Mouse (Mus musculus): ENCODE results near the gene Ndufc2. TPM values are rescaled to one million over a fixed set of nuclear protein-coding genes. Genes with fewer than 3 reads are reported as not detected.

The Ndufc2 gene
- polyA plus RNA-seq, 1 experiment = 209 TPM

DNA sequence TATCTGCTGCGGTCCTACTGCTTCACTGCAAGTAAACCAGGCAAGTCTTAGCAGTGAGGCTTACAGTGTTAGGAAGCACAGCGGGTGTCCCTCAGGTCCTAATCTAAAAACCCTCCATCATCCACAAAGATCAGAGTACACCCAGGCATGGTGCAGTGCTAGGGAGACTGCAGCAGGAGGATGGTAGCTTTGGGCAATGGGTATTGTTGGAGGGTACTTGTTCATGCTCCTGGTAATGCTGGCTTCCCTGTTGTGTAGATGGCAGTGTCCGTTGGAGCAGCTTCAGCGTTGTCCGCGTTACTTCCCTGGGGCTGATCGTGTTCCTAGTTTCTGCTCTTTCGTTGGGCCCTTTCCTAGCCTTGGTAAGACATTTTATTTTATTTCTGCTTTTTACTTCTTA lies 17.1 kb upstream of the Ndufc2 start:
- H3K79me3 ChIP-seq (ENCODE audit: low read depth) = no peaks in the 10 kb centered on the region

DNA sequence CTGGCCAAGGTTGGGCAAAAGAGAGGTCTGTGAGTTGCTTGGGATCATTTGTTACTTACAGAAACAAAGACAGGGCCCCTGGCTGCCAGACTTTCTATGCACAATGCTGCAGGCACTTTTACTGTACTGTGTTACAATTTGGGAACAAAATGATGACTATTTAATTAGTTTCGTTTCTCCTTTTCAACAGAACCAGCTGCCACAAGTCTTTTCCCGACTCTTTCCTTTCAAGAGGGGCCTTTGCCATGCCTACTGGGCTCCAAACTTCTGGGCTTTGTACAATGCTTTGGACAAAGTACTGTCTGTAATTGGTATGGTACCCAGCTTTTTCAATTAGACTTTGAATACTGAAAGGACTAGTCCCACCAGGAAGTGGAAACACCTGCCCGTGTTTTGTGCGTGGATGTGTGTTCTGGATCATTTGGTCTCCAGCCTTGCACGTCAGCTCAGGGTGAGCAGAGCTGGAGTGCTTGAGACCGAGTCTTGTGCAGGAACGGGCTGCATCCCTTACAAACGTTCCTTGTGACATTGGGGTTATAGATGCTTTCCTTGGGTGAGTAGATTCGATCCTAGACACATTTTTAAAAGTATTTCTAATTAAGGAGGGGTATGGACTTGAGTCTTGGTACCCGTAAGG lies 16.2 kb upstream of the Ndufc2 start:
- no peaks in the 10 kb centered on the region for H3K79me2 ChIP-seq (ENCODE audit: control insufficient read depth, insufficient read depth)
- H3K79me3 ChIP-seq (ENCODE audit: low read depth) = no peaks in the 10 kb centered on the region
- no peak overlapping the region for H3ac ChIP-seq (ENCODE audit: control insufficient read depth, insufficient read length, low read depth)
- TF ChIP-seq CTCF (IDR thresholded peaks at IDR 0.05; ENCODE audit: control insufficient read depth, insufficient read depth, insufficient read length) = no peak
- no peak for TF ChIP-seq CEBPB (IDR thresholded peaks at IDR 0.05; ENCODE audit: low read depth)
- no peak for TF ChIP-seq MYOG (IDR thresholded peaks at IDR 0.05; ENCODE audit: control insufficient read depth, extremely low read depth, insufficient read length)
- TF ChIP-seq MAX (IDR thresholded peaks at IDR 0.05) = no peak
- no peak for TF ChIP-seq MYOD1 (IDR thresholded peaks at IDR 0.05; ENCODE audit: control insufficient read depth, insufficient read length, low read depth)
- TF ChIP-seq USF1 (IDR thresholded peaks at IDR 0.05; ENCODE audit: low read depth) = no peak
- no peak for TF ChIP-seq FOSL1 (IDR thresholded peaks at IDR 0.05; ENCODE audit: insufficient read depth, low read length, poor library complexity, severe bottlenecking)
- H3K4me3 ChIP-seq (ENCODE audit: insufficient read depth, poor library complexity, severe bottlenecking) = no peak overlapping the region
- H3K36me3 ChIP-seq (ENCODE audit: control insufficient read depth, insufficient read depth) = peaks cover 67% of the 10 kb centered on the region
- H3K27me3 ChIP-seq (ENCODE audit: control insufficient read depth, insufficient read depth, insufficient read length) = no peaks in the 10 kb centered on the region

More for the DNA sequence above, 17.1 kb upstream of the Ndufc2 start:
- Histone ChIP-seq H3K36me3 (ENCODE audit: control insufficient read depth, insufficient read depth) (peaks cover 63% of the 10 kb centered on the region), H3ac (ENCODE audit: control insufficient read depth, insufficient read length, low read depth) (no peak overlapping the region), H3K27me3 (ENCODE audit: control insufficient read depth, insufficient read depth, insufficient read length) (no peaks in the 10 kb centered on the region), H3K4me3 (ENCODE audit: insufficient read depth, poor library complexity, severe bottlenecking) (no peak overlapping the region), H3K79me2 (ENCODE audit: control insufficient read depth, insufficient read depth) (no peaks in the 10 kb centered on the region)
- TF ChIP-seq USF1 (IDR thresholded peaks at IDR 0.05; ENCODE audit: low read depth) (no peak), MAX (IDR thresholded peaks at IDR 0.05) (no peak), CTCF (IDR thresholded peaks at IDR 0.05; ENCODE audit: control insufficient read depth, insufficient read depth, insufficient read length) (no peak), MYOG (IDR thresholded peaks at IDR 0.05; ENCODE audit: control insufficient read depth, extremely low read depth, insufficient read length) (no peak), CEBPB (IDR thresholded peaks at IDR 0.05; ENCODE audit: low read depth) (no peak), MYOD1 (IDR thresholded peaks at IDR 0.05; ENCODE audit: control insufficient read depth, insufficient read length, low read depth) (no peak)

DNA sequence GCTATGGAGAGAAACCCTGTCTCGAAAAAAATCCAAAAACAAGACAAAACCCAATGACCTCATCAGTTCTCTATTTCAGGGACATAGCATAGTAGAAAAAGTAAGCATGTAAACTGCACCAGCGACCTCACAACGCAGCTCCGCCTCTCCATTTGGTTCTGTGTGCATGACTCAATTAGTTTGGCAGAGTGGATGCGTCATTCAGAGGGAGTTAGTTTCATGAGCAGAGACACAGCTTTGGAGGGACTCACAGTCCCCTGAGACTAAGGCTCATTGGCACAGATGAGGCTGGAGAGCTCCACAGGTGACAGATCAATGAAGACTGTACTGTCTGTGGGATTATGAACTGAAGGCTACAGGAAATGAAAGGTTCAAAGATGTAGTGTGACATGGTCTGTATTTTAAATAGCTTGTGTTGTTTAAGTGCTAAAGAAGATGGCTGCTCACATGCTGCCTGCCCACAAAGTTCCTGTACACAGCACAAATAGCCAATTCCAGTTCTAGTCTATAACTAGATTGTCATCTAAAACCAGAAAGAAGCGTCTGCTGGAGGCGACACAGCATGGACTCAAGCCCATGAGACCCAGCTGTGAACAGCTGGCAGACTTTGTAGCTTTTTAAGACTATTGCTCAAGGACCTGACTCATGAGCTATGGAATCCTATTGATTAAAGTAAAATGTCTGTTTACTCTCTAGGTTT lies 13.5 kb upstream of the Ndufc2 start:
- H3K36me3 ChIP-seq (ENCODE audit: control insufficient read depth, insufficient read depth) = peaks cover 68% of the 10 kb centered on the region
- H3K79me3 ChIP-seq (ENCODE audit: low read depth) = no peaks in the 10 kb centered on the region
- no peaks in the 10 kb centered on the region for H3K79me2 ChIP-seq (ENCODE audit: control insufficient read depth, insufficient read depth)
- H3K4me3 ChIP-seq (ENCODE audit: insufficient read depth, poor library complexity, severe bottlenecking) = no peak overlapping the region
- TF ChIP-seq FOSL1 (IDR thresholded peaks at IDR 0.05; ENCODE audit: insufficient read depth, low read length, poor library complexity, severe bottlenecking) (no peak), CEBPB (IDR thresholded peaks at IDR 0.05; ENCODE audit: low read depth) (no peak), MAX (IDR thresholded peaks at IDR 0.05) (no peak)
- no peaks in the 10 kb centered on the region for H3K27me3 ChIP-seq (ENCODE audit: control insufficient read depth, insufficient read depth, insufficient read length)
- no peak overlapping the region for H3ac ChIP-seq (ENCODE audit: control insufficient read depth, insufficient read length, low read depth)

DNA sequence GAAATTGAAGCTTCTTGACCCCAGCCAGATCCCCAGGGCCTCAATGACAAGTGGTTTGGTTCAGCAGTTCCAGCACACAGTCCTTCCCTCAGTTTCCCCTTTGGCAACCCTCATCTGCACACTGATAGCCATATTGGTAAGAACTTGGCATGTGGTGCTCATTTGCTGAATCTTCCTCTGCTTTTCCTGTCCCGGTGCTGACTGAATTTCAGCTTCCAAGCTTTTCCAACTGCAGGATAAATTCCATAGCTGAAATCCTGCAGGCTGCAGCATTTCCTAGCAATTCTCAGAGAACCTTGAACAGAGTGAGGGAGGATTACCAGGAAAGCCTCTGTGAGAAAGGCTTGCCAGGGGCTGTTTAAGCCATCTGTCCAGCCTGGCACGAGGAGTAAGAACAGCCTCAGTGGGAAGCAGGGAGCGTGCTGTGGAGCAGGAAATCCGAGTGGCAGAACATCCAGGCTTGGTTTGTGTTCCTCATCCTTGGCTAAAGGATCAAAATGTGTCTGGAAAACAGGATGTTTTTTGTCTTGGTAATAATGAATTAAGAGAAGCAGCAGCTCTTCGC lies 12.9 kb upstream of the Ndufc2 start:
- Histone ChIP-seq H3ac (ENCODE audit: control insufficient read depth, insufficient read length, low read depth) (no peak overlapping the region), H3K79me2 (ENCODE audit: control insufficient read depth, insufficient read depth) (no peaks in the 10 kb centered on the region), H3K4me3 (ENCODE audit: insufficient read depth, poor library complexity, severe bottlenecking) (no peak overlapping the region), H3K36me3 (ENCODE audit: control insufficient read depth, insufficient read depth) (peaks cover 73% of the 10 kb centered on the region), H3K79me3 (ENCODE audit: low read depth) (no peaks in the 10 kb centered on the region), H3K27me3 (ENCODE audit: control insufficient read depth, insufficient read depth, insufficient read length) (no peaks in the 10 kb centered on the region)
- TF ChIP-seq USF1 (IDR thresholded peaks at IDR 0.05; ENCODE audit: low read depth) (no peak), MAX (IDR thresholded peaks at IDR 0.05) (no peak), MYOD1 (IDR thresholded peaks at IDR 0.05; ENCODE audit: control insufficient read depth, insufficient read length, low read depth) (no peak), MYOG (IDR thresholded peaks at IDR 0.05; ENCODE audit: control insufficient read depth, extremely low read depth, insufficient read length) (no peak), CTCF (IDR thresholded peaks at IDR 0.05; ENCODE audit: control insufficient read depth, insufficient read depth, insufficient read length) (no peak), CEBPB (IDR thresholded peaks at IDR 0.05; ENCODE audit: low read depth) (no peak), FOSL1 (IDR thresholded peaks at IDR 0.05; ENCODE audit: insufficient read depth, low read length, poor library complexity, severe bottlenecking) (no peak)

DNA sequence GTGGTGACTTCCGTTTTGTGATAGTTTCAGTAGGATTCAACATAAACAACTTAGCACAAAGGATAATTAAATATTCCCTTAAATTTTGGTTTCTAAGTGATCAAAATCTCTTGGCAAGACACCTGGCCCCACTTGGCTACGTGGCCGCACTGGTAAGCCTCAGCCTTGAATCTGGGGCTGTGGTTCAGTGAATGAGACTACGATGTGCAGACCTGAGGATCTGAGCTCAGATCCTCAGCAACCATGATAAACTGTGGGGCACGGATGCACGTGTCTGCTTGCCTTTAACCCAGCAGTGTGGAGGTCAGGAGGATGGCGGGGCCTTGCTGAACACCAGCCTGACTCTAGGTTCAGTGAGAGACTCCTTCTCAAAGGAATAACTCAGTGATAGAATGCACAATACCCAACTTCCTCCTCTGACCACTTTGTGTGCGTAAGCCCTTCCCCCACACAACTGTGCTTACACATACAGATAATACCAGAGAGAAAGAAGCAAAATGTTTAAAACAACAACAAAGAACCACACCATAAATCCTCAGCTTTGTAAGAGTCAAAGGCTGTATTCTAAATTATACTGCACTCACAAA lies 12.1 kb upstream of the Ndufc2 start:
- Histone ChIP-seq H3K4me3 (ENCODE audit: insufficient read depth, poor library complexity, severe bottlenecking) (no peak overlapping the region), H3ac (ENCODE audit: control insufficient read depth, insufficient read length, low read depth) (no peak overlapping the region), H3K36me3 (ENCODE audit: control insufficient read depth, insufficient read depth) (peaks cover 67% of the 10 kb centered on the region), H3K27me3 (ENCODE audit: control insufficient read depth, insufficient read depth, insufficient read length) (no peaks in the 10 kb centered on the region), H3K79me3 (ENCODE audit: low read depth) (no peaks in the 10 kb centered on the region), H3K79me2 (ENCODE audit: control insufficient read depth, insufficient read depth) (no peaks in the 10 kb centered on the region)
- TF ChIP-seq MAX (IDR thresholded peaks at IDR 0.05) (no peak), CEBPB (IDR thresholded peaks at IDR 0.05; ENCODE audit: low read depth) (no peak), USF1 (IDR thresholded peaks at IDR 0.05; ENCODE audit: low read depth) (no peak), MYOD1 (IDR thresholded peaks at IDR 0.05; ENCODE audit: control insufficient read depth, insufficient read length, low read depth) (no peak), FOSL1 (IDR thresholded peaks at IDR 0.05; ENCODE audit: insufficient read depth, low read length, poor library complexity, severe bottlenecking) (no peak), CTCF (IDR thresholded peaks at IDR 0.05; ENCODE audit: control insufficient read depth, insufficient read depth, insufficient read length) (no peak), MYOG (IDR thresholded peaks at IDR 0.05; ENCODE audit: control insufficient read depth, extremely low read depth, insufficient read length) (no peak)

All from C2C12 (cell line).